Mouse (Mus musculus) midbrain, embryonic 11.5 days (tissue): Measurements from ENCODE around the gene Upk3bl. TPM values are rescaled to one million over a fixed set of nuclear protein-coding genes. Genes with fewer than 3 reads are reported as not detected.

Experiments
- microRNA-seq: library from miRNA; unstranded; fragments of <30 nt; microRNA quantifications from one replicate; pipeline ENCODE4, GENCODE M21; 2017
- polyA plus RNA-seq: library from polyadenylated mRNA; unstranded; fragments of >200 nt; fragmentation: Nextera tagmentation; extraction: Ambion mirVana; gene quantifications from 2 replicates; pipeline ENCODE4 v1.2.1, GENCODE M21; 2014

Upk3bl gene
- polyA plus RNA-seq, 1 experiment from 2014 or later = 0.29 TPM

Small RNAs within 50 kb of the gene (microRNA-seq; reads per million reads assigned to microRNA genes)
- gene Mir7035 = 0.57 reads per million

Other genes starting within 250 kb of the Upk3bl start
- 19.0 and 20.7 TPM in 2 replicates for gene Srrm3, start 247.6 kb upstream of the Upk3bl start, polyA plus RNA-seq
- gene Hspb1, start 166.6 kb upstream of the Upk3bl start, polyA plus RNA-seq = 8.7 and 9.9 TPM in 2 replicates
- gene Ywhag, start 119.9 kb upstream of the Upk3bl start, polyA plus RNA-seq = 182 and 188 TPM in 2 replicates
- 0.68 and 0.86 TPM in 2 replicates for gene Ssc4d, start 80.0 kb upstream of the Upk3bl start, polyA plus RNA-seq
- gene Zp3, start 74.4 kb upstream of the Upk3bl start, polyA plus RNA-seq = not detected in 2 replicates
- 23.2 and 29.6 TPM in 2 replicates for gene Dtx2, start 59.7 kb upstream of the Upk3bl start, polyA plus RNA-seq
- not detected in 2 replicates for gene Upk3b, start 16.0 kb upstream of the Upk3bl start, polyA plus RNA-seq
- 5.9 and 6.9 TPM in 2 replicates for gene Rasa4, start 29.4 kb downstream of the Upk3bl start, polyA plus RNA-seq
- 257 and 265 TPM in 2 replicates for gene Polr2j, start 62.1 kb downstream of the Upk3bl start, polyA plus RNA-seq
- 36.0 and 40.9 TPM in 2 replicates for gene Lrwd1, start 81.6 kb downstream of the Upk3bl start, polyA plus RNA-seq
- gene Alkbh4, start 81.7 kb downstream of the Upk3bl start, polyA plus RNA-seq = 15.7 and 18.9 TPM in 2 replicates
- gene Orai2, start 116.2 kb downstream of the Upk3bl start, polyA plus RNA-seq = 7.5 and 8.5 TPM in 2 replicates
- 74.2 and 87.6 TPM in 2 replicates for gene Prkrip1, start 144.5 kb downstream of the Upk3bl start, polyA plus RNA-seq
- gene Sh2b2, start 192.1 kb downstream of the Upk3bl start, polyA plus RNA-seq = 8.7 and 11.8 TPM in 2 replicates